Mouse (Mus musculus): ENCODE results near the gene Lpar2.
A peak's percentile ranks its signal among the peaks of the same experiment; 100 is the strongest.

Lpar2 gene

GRCm38 (mm10) chr8:69870003-69870765 is 48.0 kb downstream of the Lpar2 start:
- no peak for DNase-seq (ENCODE audit: low spot score)

GRCm38 (mm10) chr8:69870907-69871306 is 48.7 kb downstream of the Lpar2 start:
- no peak for DNase-seq (ENCODE audit: low spot score)

- peak; percentile 62 for DNase-seq (ENCODE audit: low spot score)
These were observed 51.9 kb downstream of the Lpar2 start for GRCm38 (mm10) chr8:69874155-69874554.

- DNase-seq (ENCODE audit: low spot score): no peak
These were observed 52.4 kb downstream of the Lpar2 start for GRCm38 (mm10) chr8:69874654-69875053.

- no peak for DNase-seq (ENCODE audit: low spot score)
These were observed 53.9 kb downstream of the Lpar2 start for GRCm38 (mm10) chr8:69876097-69876496.

GRCm38 (mm10) chr8:69876967-69877366 is 54.7 kb downstream of the Lpar2 start:
- DNase-seq (ENCODE audit: low spot score): no peak

- no peak for DNase-seq (ENCODE audit: low spot score)
These were observed 55.2 kb downstream of the Lpar2 start for GRCm38 (mm10) chr8:69877396-69877795.

- DNase-seq (ENCODE audit: low spot score): no peak
These were observed 55.8 kb downstream of the Lpar2 start for GRCm38 (mm10) chr8:69877992-69878391.

- no peak for DNase-seq (ENCODE audit: low spot score)
These were observed 57.4 kb downstream of the Lpar2 start for GRCm38 (mm10) chr8:69879678-69880077.
